Mouse (Mus musculus) midbrain, postnatal 0 days (tissue): ENCODE measurements around the gene Tbc1d8. TPM values are rescaled to one million over a fixed set of nuclear protein-coding genes. Genes with fewer than 3 reads are reported as not detected.

Experiments
- ATAC-seq: fragments of 200-750 bp; cut with Nextera tagmentation; 2 replicates; pipeline ENCODE4 v1.8.0; 2017; ENCODE audit warnings: moderate number of reproducible peaks, mild to moderate bottlenecking, moderate TSS enrichment, moderate library complexity; ENCODE audit not compliant: low FRiP score
- DNase-seq: peaks from one replicate; pipeline ENCODE4 v3.0.0-alpha.2; 2015; ENCODE audit warnings: low spot score
- H3K27ac ChIP-seq: fragments of 300-500 bp; sonication (generic); 2 replicates; pipeline ENCODE4 v1.5.1; 2014; ENCODE audit warnings: low read depth, mild to moderate bottlenecking, low read length, mixed read lengths
- H3K27me3 ChIP-seq: fragments of 300-500 bp; sonication (generic); 2 replicates; pipeline ENCODE4 v1.6.1; 2014; ENCODE audit warnings: low read length, control low read depth, mixed read lengths; ENCODE audit not compliant: insufficient read depth
- H3K36me3 ChIP-seq: fragments of 300-500 bp; sonication (generic); 2 replicates; pipeline ENCODE4 v1.6.1; 2014; ENCODE audit warnings: low read length, control low read depth, mixed read lengths; ENCODE audit not compliant: insufficient read depth
- H3K4me1 ChIP-seq: fragments of 300-500 bp; sonication (generic); 2 replicates; pipeline ENCODE4 v1.6.1; 2014; ENCODE audit warnings: mild to moderate bottlenecking, control low read depth, antibody characterized with exemption, low read length, mixed read lengths; ENCODE audit not compliant: insufficient read depth
- H3K4me2 ChIP-seq: fragments of 300-500 bp; sonication (generic); 2 replicates; pipeline ENCODE4 v1.6.1; 2014; ENCODE audit warnings: low read depth, mild to moderate bottlenecking, low read length, mixed read lengths; ENCODE audit not compliant: poor library complexity, severe bottlenecking
- H3K4me3 ChIP-seq: fragments of 300-500 bp; sonication (generic); 2 replicates; pipeline ENCODE4 v1.5.1; 2014; ENCODE audit warnings: low read depth, mild to moderate bottlenecking, low read length, moderate library complexity
- H3K9ac ChIP-seq: fragments of 300-500 bp; sonication (generic); replicated peaks from 2 replicates; pipeline ENCODE4 v1.6.1; 2014; ENCODE audit warnings: mild to moderate bottlenecking, low read length, moderate library complexity, mixed read lengths; ENCODE audit not compliant: poor library complexity, severe bottlenecking
- H3K9me3 ChIP-seq: fragments of 300-500 bp; sonication (generic); 2 replicates; pipeline ENCODE4 v1.6.1; 2016; ENCODE audit warnings: low read length, control low read depth
- CTCF ChIP-seq: IDR thresholded peaks from 2 replicates; pipeline ENCODE4 v1.5.1; 2016; ENCODE audit warnings: antibody characterized with exemption, mild to moderate bottlenecking
- WGBS: fragments of 180-500 bp; shearing (Covaris S2); extraction: QIAGEN DNeasy Blood & Tissue Kit; methylation state at CpG from one replicate; pipeline ENCODE4 v1.1.7; 2014; 5-methylcytosine and 5-hydroxymethylcytosine counted together
- polyA plus RNA-seq: library from polyadenylated mRNA; unstranded; fragments of >200 nt; fragmentation: Nextera tagmentation; extraction: Ambion mirVana; gene quantifications from 2 replicates; pipeline ENCODE4 v1.2.1, GENCODE M21; 2015
- total RNA-seq: library from RNA; depleted of rRNA; stranded (reverse); fragments of >200 nt; gene quantifications from 2 replicates; pipeline ENCODE4 v1.2.3, GENCODE M21; 2014

Gene Tbc1d8
- total and polyA plus RNA-seq, 2 experiments from 2014 or later = 8.5 to 18.3 TPM

DNA sequence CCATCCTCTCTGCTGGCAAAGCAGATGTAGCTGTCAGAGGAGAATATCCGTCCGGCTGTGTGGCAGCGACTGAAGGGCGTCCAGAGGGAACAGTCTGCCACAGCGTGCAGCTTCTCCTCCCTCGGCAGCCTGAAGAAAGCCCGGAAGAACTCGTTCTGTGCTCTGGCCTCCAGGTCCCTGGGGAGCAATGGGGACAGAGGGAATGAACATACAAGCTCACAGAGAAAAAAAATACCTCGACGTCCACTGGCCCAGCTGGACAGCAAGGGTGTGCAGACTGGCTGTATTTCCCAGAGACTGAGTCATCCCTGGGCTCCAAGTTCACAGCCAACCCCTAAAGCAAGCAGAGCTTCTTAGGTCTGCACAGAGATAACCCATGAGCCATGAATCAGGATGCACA, 84.5 kb downstream of the Tbc1d8 start:
- no peaks in the 10 kb centered on the region for H3K9me3 ChIP-seq
- no peak overlapping the region for H3K9ac ChIP-seq
- no peak for ATAC-seq
- H3K27ac ChIP-seq = no peak overlapping the region
- 59% methylated on average over 10 of the region's 10 CpGs for WGBS
- H3K27me3 ChIP-seq = no peaks in the 10 kb centered on the region
- no peak for TF ChIP-seq CTCF
- DNase-seq = peak; percentile 17
- H3K4me2 ChIP-seq = no peak overlapping the region
- peaks cover 6% of the 10 kb centered on the region; the same call in 1 of the 2 replicates for H3K36me3 ChIP-seq
- no peak overlapping the region for H3K4me3 ChIP-seq
- no peaks in the 10 kb centered on the region for H3K4me1 ChIP-seq

DNA sequence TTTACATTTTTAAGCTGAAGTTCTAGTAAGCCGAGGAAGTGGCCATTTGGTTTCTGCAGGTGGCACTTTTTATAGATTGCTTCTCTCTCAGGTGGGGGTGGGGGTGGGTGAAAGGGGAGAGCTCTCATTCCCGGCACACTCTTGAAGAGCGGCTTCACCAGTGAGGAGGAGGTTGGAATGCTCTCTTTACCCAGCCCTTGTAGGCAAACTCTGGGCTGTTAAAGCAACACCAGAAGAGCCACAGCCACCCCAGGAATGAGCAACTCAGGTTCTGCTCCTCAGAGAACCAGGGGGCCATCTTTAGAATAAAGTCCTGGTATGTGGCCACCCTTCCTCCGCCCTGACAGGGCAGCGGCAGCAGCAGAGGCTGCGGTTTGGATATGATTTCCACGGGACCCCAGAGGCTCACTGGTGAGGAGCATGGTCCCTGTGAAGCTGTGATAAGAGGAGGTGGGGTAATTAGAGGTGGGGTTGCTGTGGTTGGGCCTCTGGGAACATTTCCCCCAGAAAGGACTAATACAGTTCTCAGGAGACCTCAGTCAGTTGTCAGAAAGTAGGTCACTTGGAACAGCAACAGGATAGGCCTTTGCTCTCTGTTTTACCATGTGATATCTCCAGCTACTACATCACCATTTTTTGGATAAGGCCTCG, 85.2 kb downstream of the Tbc1d8 start:
- Histone ChIP-seq H3K9ac (no peak overlapping the region), H3K4me1 (no peaks in the 10 kb centered on the region), H3K4me2 (no peak overlapping the region), H3K4me3 (no peak overlapping the region), H3K27ac (no peak overlapping the region), H3K27me3 (no peaks in the 10 kb centered on the region), H3K36me3 (peaks cover 6% of the 10 kb centered on the region; the same call in 1 of the 2 replicates), H3K9me3 (no peaks in the 10 kb centered on the region)
- TF ChIP-seq CTCF = no peak
- WGBS = 85% methylated on average over 8 of the region's 8 CpGs
- ATAC-seq (no peak), DNase-seq (no peak)

DNA sequence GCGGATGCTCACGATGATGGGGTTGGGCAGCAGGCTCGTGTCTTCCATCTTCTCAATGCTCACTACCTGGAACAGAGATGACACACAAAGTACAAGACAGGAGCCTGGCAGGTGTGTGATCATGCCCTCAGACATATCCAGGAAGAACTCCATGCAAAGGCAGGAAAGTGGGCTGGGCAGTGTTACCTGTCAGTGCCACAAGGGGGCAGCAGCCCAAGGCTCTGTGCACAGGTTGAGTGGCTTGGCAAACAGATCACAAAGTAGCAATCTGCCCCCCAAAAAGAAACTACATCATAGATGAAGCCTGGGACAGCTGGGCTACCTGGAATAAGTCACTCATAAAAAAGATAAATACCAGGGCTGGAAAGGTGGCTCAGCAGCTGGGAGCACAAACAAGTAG, 86.4 kb downstream of the Tbc1d8 start:
- Histone ChIP-seq H3K27me3 (no peaks in the 10 kb centered on the region), H3K36me3 (peaks cover 3% of the 10 kb centered on the region; the same call in 1 of the 2 replicates), H3K27ac (no peak overlapping the region), H3K9ac (no peak overlapping the region), H3K9me3 (no peaks in the 10 kb centered on the region), H3K4me1 (no peaks in the 10 kb centered on the region), H3K4me3 (no peak overlapping the region), H3K4me2 (no peak overlapping the region)
- ATAC-seq (no peak; the same call in 1 of the 2 replicates), DNase-seq (peak; percentile 70)
- TF ChIP-seq CTCF = peak; percentile 96
- WGBS = 64% methylated on average over 3 of the region's 3 CpGs

DNA sequence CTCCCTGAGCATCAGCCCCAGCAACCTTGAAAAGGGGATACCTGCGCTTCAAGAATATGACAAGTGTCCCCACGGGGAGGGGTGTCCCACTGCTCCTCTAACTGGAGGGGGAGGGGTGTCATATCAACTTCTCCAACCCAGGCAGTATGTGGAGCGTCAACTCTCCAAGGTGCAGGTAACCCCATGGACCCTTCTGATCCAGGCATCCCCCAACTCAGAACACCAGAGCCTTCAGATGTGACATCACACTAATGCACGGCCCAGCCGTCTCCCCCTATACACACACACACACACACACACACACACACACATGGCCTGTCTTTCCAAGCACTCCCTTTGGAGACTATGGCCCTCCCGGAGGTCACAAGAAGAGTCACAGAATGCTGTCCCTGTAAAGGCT, 86.9 kb downstream of the Tbc1d8 start:
- no peak overlapping the region for H3K27ac ChIP-seq
- no peak for ATAC-seq
- H3K4me3 ChIP-seq = no peak overlapping the region
- H3K4me2 ChIP-seq = no peak overlapping the region
- peaks cover 3% of the 10 kb centered on the region; the same call in 1 of the 2 replicates for H3K36me3 ChIP-seq
- no peaks in the 10 kb centered on the region for H3K9me3 ChIP-seq
- H3K4me1 ChIP-seq = no peaks in the 10 kb centered on the region
- H3K9ac ChIP-seq = no peak overlapping the region
- no peaks in the 10 kb centered on the region for H3K27me3 ChIP-seq
- no peak for DNase-seq
- no peak for TF ChIP-seq CTCF
- WGBS = 93% methylated on average over 6 of the region's 6 CpGs

DNA sequence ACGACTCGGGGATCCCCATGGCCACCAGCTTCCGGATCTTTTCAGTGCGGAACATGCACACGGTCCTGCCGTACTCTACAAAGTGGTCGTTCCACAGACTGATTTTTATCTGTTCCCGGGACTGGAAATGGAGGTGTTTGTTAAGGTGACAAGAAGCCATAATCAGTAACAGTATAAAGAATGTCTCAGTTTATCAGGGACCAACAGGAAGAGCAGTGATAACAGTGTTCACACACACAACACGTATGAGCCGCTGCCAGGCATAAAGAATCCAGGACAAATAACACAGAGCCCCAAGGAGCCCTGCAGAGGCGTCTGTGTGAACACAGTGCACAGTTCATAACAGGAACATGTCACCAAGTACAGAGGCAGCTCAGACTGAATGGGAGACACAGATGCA, 89.2 kb downstream of the Tbc1d8 start:
- no peak for TF ChIP-seq CTCF
- 92% methylated on average over 11 of the region's 11 CpGs for WGBS

DNA sequence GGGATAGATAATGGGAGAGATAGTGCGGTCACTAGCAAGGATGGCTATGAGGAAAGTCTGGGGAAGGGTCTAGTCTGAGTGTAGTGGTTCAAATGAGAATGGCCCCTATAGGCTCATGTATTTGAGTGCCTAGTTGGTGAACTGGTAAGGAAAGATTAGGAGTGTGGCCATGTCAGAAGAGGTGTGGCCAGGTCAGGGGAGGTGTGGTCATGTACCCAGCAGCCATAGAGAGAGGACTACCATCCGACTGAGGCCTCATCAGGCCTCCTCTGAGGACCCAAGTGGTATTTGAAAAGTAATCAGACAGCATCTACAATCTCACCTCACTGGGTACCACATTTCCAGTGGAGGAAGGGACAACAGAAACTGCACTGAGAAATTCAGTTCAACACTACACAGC, 90.4 kb downstream of the Tbc1d8 start:
- 90% methylated on average over 2 of the region's 2 CpGs for WGBS

More for the DNA sequence above, 89.2 kb downstream of the Tbc1d8 start:
- no peaks in the 10 kb centered on the region for H3K27me3 ChIP-seq
- ATAC-seq (no peak), DNase-seq (no peak)
- no peaks in the 10 kb centered on the region for H3K4me1 ChIP-seq
- H3K9me3 ChIP-seq = no peaks in the 10 kb centered on the region
- no peak overlapping the region for H3K4me3 ChIP-seq
- H3K36me3 ChIP-seq = peaks cover 11% of the 10 kb centered on the region
- H3K9ac ChIP-seq = no peak overlapping the region
- H3K4me2 ChIP-seq = no peak overlapping the region
- no peak overlapping the region for H3K27ac ChIP-seq

More for the DNA sequence above, 90.4 kb downstream of the Tbc1d8 start:
- no peak for ATAC-seq
- Histone ChIP-seq H3K9me3 (no peaks in the 10 kb centered on the region), H3K36me3 (peaks cover 15% of the 10 kb centered on the region), H3K9ac (no peak overlapping the region), H3K4me3 (no peak overlapping the region), H3K27ac (no peak overlapping the region), H3K4me1 (no peaks in the 10 kb centered on the region), H3K4me2 (no peak overlapping the region), H3K27me3 (no peaks in the 10 kb centered on the region)
- TF ChIP-seq CTCF = no peak
- DNase-seq = no peak
